Mouse (Mus musculus) lung, postnatal 0 days (tissue): ENCODE measurements around the gene Fitm2.

Experiments
- CTCF ChIP-seq: IDR thresholded peaks from 2 replicates; pipeline ENCODE4 v1.5.1; 2016; ENCODE audit warnings: antibody characterized with exemption, mild to moderate bottlenecking
- EP300 ChIP-seq: IDR thresholded peaks from 2 replicates; pipeline ENCODE4 v1.6.1; 2016; ENCODE audit warnings: antibody characterized with exemption, mild to moderate bottlenecking, control low read depth

GRCm38 (mm10) chr2:163494456-163494855 is 22.0 kb upstream of the Fitm2 start:
- TF ChIP-seq CTCF: no peak
- no peak for TF ChIP-seq EP300
